Mouse (Mus musculus) liver, embryonic 18 days (tissue): ENCODE measurements around the gene Olfr429. TPM values are rescaled to one million over a fixed set of nuclear protein-coding genes. Genes with fewer than 3 reads are reported as not detected.

Source experiments
- polyA plus RNA-seq: library from polyadenylated mRNA; depleted of rRNA; stranded (reverse); fragments of >200 nt; gene quantifications from 2 replicates; pipeline ENCODE4 v1.2.3, GENCODE M21; 2012; rRNA removed

The Olfr429 gene
- not detected in 2 replicates for polyA plus RNA-seq

GRCm38 (mm10) chr1:174084031-174084430 lies at the start of gene Olfr429:
Gene Olfr429, plus strand, starts transcription at chr1:174084331.

DNA sequence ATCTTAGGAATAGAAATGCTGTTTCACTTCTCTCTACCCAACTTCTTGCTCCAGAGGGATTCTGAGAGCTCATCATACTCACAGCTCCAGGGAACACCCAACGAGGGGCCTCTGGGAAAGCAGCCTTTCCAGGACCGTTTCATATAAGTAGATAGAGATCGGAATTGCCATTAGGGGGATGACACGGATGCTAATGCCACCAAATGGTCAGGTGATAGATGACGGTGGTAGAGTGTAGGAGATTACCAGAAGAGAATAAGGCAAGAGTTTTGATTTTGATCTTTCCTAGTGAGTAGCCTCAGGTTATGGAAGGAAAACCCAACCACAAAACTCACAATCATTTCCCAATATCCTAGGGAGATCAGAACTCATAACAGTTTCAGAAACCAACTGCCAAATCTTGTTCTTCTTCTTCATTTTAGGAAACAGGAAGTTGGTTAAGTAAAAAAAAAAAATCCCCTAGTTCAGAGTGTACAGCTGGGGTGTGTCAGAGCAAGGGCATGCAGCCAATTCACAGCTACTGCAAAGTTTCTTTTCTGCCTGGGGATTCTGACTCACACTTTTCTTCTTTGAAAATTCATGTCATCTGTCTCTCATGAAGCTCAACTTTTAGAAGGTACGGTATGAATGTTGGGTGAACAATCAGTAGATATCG lies 43.5 kb upstream of the Olfr429 start, which contains the start of gene Olfr433:
Gene Olfr433, plus strand, starts transcription at position 183 of the 655 bp plus-strand sequence.

DNA sequence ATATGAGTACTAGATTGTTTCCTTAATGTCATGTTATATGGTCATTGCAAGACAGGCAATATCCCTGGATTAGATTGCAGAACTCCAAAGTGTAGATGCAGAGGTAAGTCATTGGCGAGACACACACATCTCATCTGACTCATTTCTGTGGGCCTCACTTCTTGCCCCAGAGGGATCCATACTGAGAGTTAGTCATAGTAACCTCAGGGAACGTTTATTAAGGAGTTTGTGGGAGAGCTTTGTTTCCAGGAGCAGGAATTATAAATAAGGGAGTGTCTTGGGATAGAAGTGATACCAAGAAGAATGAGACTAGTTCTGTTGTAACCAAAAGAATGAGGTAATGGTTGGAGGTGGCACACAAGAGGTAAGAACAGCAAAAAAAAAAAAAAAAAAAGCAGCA lies 35.2 kb upstream of the Olfr429 start, which contains the start of gene Olfr432:
Gene Olfr432, plus strand, starts transcription at position 313 of the 400 bp plus-strand sequence.

GRCm38 (mm10) chr1:174066305-174066704 lies 17.8 kb upstream of the Olfr429 start, which contains the start of gene Olfr430:
Gene Olfr430, plus strand, starts transcription at chr1:174066605.

GRCm38 (mm10) chr1:174096591-174096990 lies 12.5 kb downstream of the Olfr429 start, which contains the start of gene Olfr427:
Gene Olfr427, plus strand, starts transcription at chr1:174096891.

GRCm38 (mm10) chr1:174121062-174121461 lies 36.9 kb downstream of the Olfr429 start, which contains the start of gene Olfr231:
Gene Olfr231, minus strand, starts transcription at chr1:174121162.

DNA sequence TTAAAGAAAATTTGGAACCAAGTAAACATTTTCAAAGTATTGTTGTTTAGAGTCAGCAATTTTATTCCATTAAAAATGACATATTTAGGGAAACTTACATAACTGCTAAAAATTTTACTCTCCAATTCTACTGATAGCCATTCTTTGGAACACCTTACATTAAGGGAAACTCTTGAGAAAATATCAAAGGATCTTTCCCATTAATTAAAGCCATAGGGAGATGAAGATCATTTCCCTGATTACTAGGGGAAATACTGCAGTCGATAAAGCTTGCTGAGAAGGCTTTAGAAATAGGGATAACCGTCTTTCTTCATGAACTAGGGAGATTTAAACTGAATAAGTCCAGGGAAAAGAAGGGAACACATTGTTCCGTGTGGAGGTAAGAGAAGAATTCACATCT lies 47.1 kb downstream of the Olfr429 start, which contains the start of gene Olfr424:
Gene Olfr424, plus strand, starts transcription at position 301 of the 400 bp plus-strand sequence.

Other genes starting within 250 kb of the Olfr429 start
- gene Ifi211, start 171.3 kb upstream of the Olfr429 start, polyA plus RNA-seq: 6.9 and 7.9 TPM in 2 replicates
- 11.5 and 13.0 TPM in 2 replicates for gene Mndal, start 141.8 kb upstream of the Olfr429 start, polyA plus RNA-seq
- gene Ifi203, start 141.7 kb upstream of the Olfr429 start, polyA plus RNA-seq: 6.8 and 8.2 TPM in 2 replicates
- not detected in 2 replicates for gene Ifi202b, start 101.6 kb upstream of the Olfr429 start, polyA plus RNA-seq
- gene Ifi205, start 52.5 kb upstream of the Olfr429 start, polyA plus RNA-seq: 1.5 and 2.3 TPM in 2 replicates
- gene Olfr433, start 43.6 kb upstream of the Olfr429 start, polyA plus RNA-seq: 0.18 and 0.19 TPM in 2 replicates
- 0.01 TPM in 2 replicates for gene Olfr432, start 35.1 kb upstream of the Olfr429 start, polyA plus RNA-seq
- gene Olfr430, start 17.7 kb upstream of the Olfr429 start, polyA plus RNA-seq: not detected in 2 replicates
- gene Olfr427, start 12.6 kb downstream of the Olfr429 start, polyA plus RNA-seq: not detected in 2 replicates
- 0.02 TPM in 1 of 2 replicates, not detected in the other for gene Olfr231, start 36.8 kb downstream of the Olfr429 start, polyA plus RNA-seq
- gene Olfr424, start 47.2 kb downstream of the Olfr429 start, polyA plus RNA-seq: not detected in 2 replicates
- not detected in 2 replicates for gene Olfr420, start 71.3 kb downstream of the Olfr429 start, polyA plus RNA-seq
- gene Spta1, start 88.4 kb downstream of the Olfr429 start, polyA plus RNA-seq: 14.8 and 15.7 TPM in 2 replicates
- not detected in 2 replicates for gene Olfr419, start 167.7 kb downstream of the Olfr429 start, polyA plus RNA-seq
- gene Mptx1, start 246.2 kb downstream of the Olfr429 start, polyA plus RNA-seq: not detected in 2 replicates